Mouse (Mus musculus): ENCODE measurements around the gene Mpi.

Mpi gene

GRCm38 (mm10) chr9:57523754-57524153, 28.8 kb downstream of the Mpi start:
- DNase-seq (ENCODE audit: low spot score in 2 of 2) = no peak

GRCm38 (mm10) chr9:57522861-57523246, 29.7 kb downstream of the Mpi start:
- DNase-seq (ENCODE audit: low spot score in 2 of 2) = no peak

- no peak for DNase-seq (ENCODE audit: low spot score in 2 of 2)
Measured at GRCm38 (mm10) chr9:57522114-57522860, 30.3 kb downstream of the Mpi start.

- peak; percentile 91 to 93 for DNase-seq (ENCODE audit: low spot score in 2 of 2)
Measured at GRCm38 (mm10) chr9:57521056-57521911, 31.3 kb downstream of the Mpi start, which contains the start of gene Cox5a. TSS of gene Cox5a (plus strand) at chr9:57521274.

GRCm38 (mm10) chr9:57520375-57521055, 32.0 kb downstream of the Mpi start:
- DNase-seq (ENCODE audit: low spot score in 2 of 2) = no peak

- DNase-seq (ENCODE audit: low spot score in 2 of 2) = no peak
Measured at GRCm38 (mm10) chr9:57517113-57517512, 35.5 kb downstream of the Mpi start.

- no peak for DNase-seq (ENCODE audit: low spot score in 2 of 2)
Measured at GRCm38 (mm10) chr9:57510577-57510976, 42.0 kb downstream of the Mpi start.

- peak; percentile 46 to 71 for DNase-seq (ENCODE audit: low spot score in 2 of 2)
Measured at GRCm38 (mm10) chr9:57505700-57506099, 46.9 kb downstream of the Mpi start.

- DNase-seq (ENCODE audit: low spot score in 2 of 2) = no peak
Measured at GRCm38 (mm10) chr9:57504891-57505290, 47.7 kb downstream of the Mpi start.

- DNase-seq (ENCODE audit: low spot score in 2 of 2) = peak; percentile 39 to 43
Measured at GRCm38 (mm10) chr9:57504381-57504700, 48.2 kb downstream of the Mpi start.

GRCm38 (mm10) chr9:57503622-57504380, 48.8 kb downstream of the Mpi start, which contains the start of gene Rpp25:
TSS of gene Rpp25 (plus strand) at chr9:57504026.
- peak; percentile 22 to 53 for DNase-seq (ENCODE audit: low spot score in 2 of 2)

GRCm38 (mm10) chr9:57502911-57503621, 49.5 kb downstream of the Mpi start:
- DNase-seq (ENCODE audit: low spot score in 2 of 2) = peak in 1 of 2 experiments; percentile 9

GRCm38 (mm10) chr9:57501861-57502260, 50.7 kb downstream of the Mpi start:
- peak in 1 of 2 experiments; percentile 46 for DNase-seq (ENCODE audit: low spot score in 2 of 2)

- peak; percentile 16 to 32 for DNase-seq (ENCODE audit: low spot score in 2 of 2)
Measured at GRCm38 (mm10) chr9:57501452-57501851, 51.1 kb downstream of the Mpi start.

GRCm38 (mm10) chr9:57498536-57498935, 54.0 kb downstream of the Mpi start:
- DNase-seq (ENCODE audit: low spot score in 2 of 2) = no peak

GRCm38 (mm10) chr9:57497236-57497635, 55.3 kb downstream of the Mpi start:
- DNase-seq (ENCODE audit: low spot score in 2 of 2) = no peak

- DNase-seq (ENCODE audit: low spot score in 2 of 2) = no peak
Measured at GRCm38 (mm10) chr9:57494970-57495369, 57.6 kb downstream of the Mpi start.

All from right cerebral cortex, postnatal 36 days (tissue).